8 mouse cellular contexts compared by ENCODE assay signal in genomic region chr9:106475663-106476001, GRCm38 (mm10). TPM values are rescaled to one million over a fixed set of nuclear protein-coding genes. Genes with fewer than 3 reads are reported as not detected.
A peak's percentile ranks its signal among the peaks of the same experiment; 100 is the strongest.
DNase-seq lines count a peak whose midpoint lies in the region; ATAC-seq and TF ChIP-seq lines count a peak whose summit lies in the region.

TSS of gene Rrp9 (plus strand) at chr9:106475963.

- peaks cover 87% of the 10 kb centered on the region for H3K4me1 ChIP-seq in E14TG2a.4 (replicated peaks; ENCODE audit: low read depth, low read length)
- H3K4me1 ChIP-seq in embryonic facial prominence, embryonic 14.5 days (ENCODE audit: control insufficient read depth, insufficient read depth, low read length) = peaks cover 10% of the 10 kb centered on the region
- H3K4me1 ChIP-seq in heart, embryonic 16.5 days (ENCODE audit: control insufficient read depth, insufficient read depth, low read length) = peaks cover 27% of the 10 kb centered on the region
- H3K4me1 ChIP-seq in midbrain, embryonic 10.5 days = peaks cover 72% of the 10 kb centered on the region

- no peak for ATAC-seq in embryonic facial prominence, embryonic 14.5 days (ENCODE audit: low read depth)
- no peak for ATAC-seq in heart, embryonic 16.5 days (replicated peaks; ENCODE audit: extremely low read depth, insufficient read depth, low FRiP score)

- H3K4me2 ChIP-seq in embryonic facial prominence, embryonic 14.5 days (ENCODE audit: low read depth, low read length) = peak within 1 kb of the TSS; percentile 92
- peak within 1 kb of the TSS; percentile 63 for H3K4me2 ChIP-seq in heart, embryonic 16.5 days (ENCODE audit: low read depth, low read length)

- peak within 1 kb of the TSS; percentile 76 for H3K27ac ChIP-seq in embryonic facial prominence, embryonic 14.5 days (replicated peaks; ENCODE audit: low read depth, low read length)
- H3K27ac ChIP-seq in heart, embryonic 16.5 days (ENCODE audit: low read length) = peak within 1 kb of the TSS; percentile 78
- peak within 1 kb of the TSS; percentile 84 for H3K27ac ChIP-seq in midbrain, embryonic 10.5 days (replicated peaks)

- DNase-seq in heart, adult 18-20 months = no peak
- no peak for DNase-seq in heart, adult 11 months
- no peak for DNase-seq in embryonic facial prominence, embryonic 14.5 days (ENCODE audit: low spot score)
- DNase-seq in layer of hippocampus, postnatal 25 days (ENCODE audit: extremely low spot score in 1 of 2, low spot score in 1 of 2) = peak in 1 of 2 experiments; percentile 3
- no peak for DNase-seq in midbrain, embryonic 10.5 days (ENCODE audit: low spot score)
- no peak for DNase-seq in spleen, postnatal 36 days (ENCODE audit: low spot score in 2 of 2)

- H3K9ac ChIP-seq in embryonic facial prominence, embryonic 14.5 days (ENCODE audit: low read depth, low read length) = peak within 1 kb of the TSS; percentile 39
- H3K9ac ChIP-seq in heart, embryonic 16.5 days (ENCODE audit: low read length) = peak within 1 kb of the TSS; percentile 64

- no peaks in the 10 kb centered on the region for H3K9me3 ChIP-seq in E14TG2a.4 (ENCODE audit: low read length)
- H3K9me3 ChIP-seq in embryonic facial prominence, embryonic 14.5 days (ENCODE audit: control insufficient read depth, low read length) = no peaks in the 10 kb centered on the region
- H3K9me3 ChIP-seq in heart, embryonic 16.5 days (replicated peaks; ENCODE audit: control insufficient read depth, low read length) = no peaks in the 10 kb centered on the region
- H3K9me3 ChIP-seq in midbrain, embryonic 10.5 days (replicated peaks) = no peaks in the 10 kb centered on the region

- peaks cover 21% of the 10 kb centered on the region for H3K36me3 ChIP-seq in E14TG2a.4 (ENCODE audit: insufficient read depth, low read length)
- H3K36me3 ChIP-seq in embryonic facial prominence, embryonic 14.5 days (ENCODE audit: control insufficient read depth, insufficient read depth, low read length) = 0 out of 2 replicates have a peak, but pooled peaks cover 10% of the 10 kb centered on the region
- peaks cover 2% of the 10 kb centered on the region; the same call in 1 of the 2 replicates for H3K36me3 ChIP-seq in heart, embryonic 16.5 days (ENCODE audit: control insufficient read depth, insufficient read depth)
- peaks cover 18% of the 10 kb centered on the region for H3K36me3 ChIP-seq in midbrain, embryonic 10.5 days

- 86% methylated on average over 10 of the region's 10 CpGs for WGBS in embryonic facial prominence, embryonic 14.5 days
- 80% methylated on average over 10 of the region's 10 CpGs for WGBS in heart, embryonic 16.5 days
- WGBS in midbrain, embryonic 10.5 days = 92% methylated on average over 10 of the region's 10 CpGs

- H3K27me3 ChIP-seq in E14TG2a.4 (ENCODE audit: insufficient read depth, low read length) = no peaks in the 10 kb centered on the region
- no peaks in the 10 kb centered on the region for H3K27me3 ChIP-seq in embryonic facial prominence, embryonic 14.5 days (replicated peaks; ENCODE audit: control insufficient read depth, insufficient read depth, low read length)
- H3K27me3 ChIP-seq in heart, embryonic 16.5 days (ENCODE audit: control insufficient read depth, insufficient read depth, low read length) = no peaks in the 10 kb centered on the region
- H3K27me3 ChIP-seq in midbrain, embryonic 10.5 days (ENCODE audit: low read depth, poor library complexity, severe bottlenecking) = peaks cover 14% of the 10 kb centered on the region

- no peak for TF ChIP-seq CTCF in E14TG2a.4 (conservative IDR thresholded peaks at IDR 0.05; ENCODE audit: low read length)

- peak within 1 kb of the TSS; percentile 52 for H3K4me3 ChIP-seq in E14TG2a.4 (replicated peaks; ENCODE audit: low read length)
- peak within 1 kb of the TSS; percentile 74 for H3K4me3 ChIP-seq in embryonic facial prominence, embryonic 14.5 days (ENCODE audit: low read depth, low read length)
- peak within 1 kb of the TSS; percentile 34 for H3K4me3 ChIP-seq in heart, embryonic 16.5 days (ENCODE audit: low read length)
- peak within 1 kb of the TSS; percentile 84 for H3K4me3 ChIP-seq in midbrain, embryonic 10.5 days

RNA-seq across cellular contexts. Expression of gene Rrp9, which starts in this region (rescaled TPM):
- total RNA-seq in heart, adult 18-20 months (2021) = 10 to 100 TPM; 21.3 to 26.3 TPM
- 35.0 and 43.5 TPM in 2 replicates for polyA plus RNA-seq in embryonic facial prominence, embryonic 14.5 days (2014; fragmentation: Nextera tagmentation; extraction: Ambion mirVana)
- polyA plus RNA-seq in heart, embryonic 16.5 days (2015; fragmentation: Nextera tagmentation; extraction: Ambion mirVana) = 29.6 and 31.8 TPM in 2 replicates
- 10 to 100 TPM; 30.9 to 34.9 TPM for total RNA-seq in layer of hippocampus, postnatal 25 days (2021)
- polyA plus RNA-seq in midbrain, embryonic 10.5 days (2016; fragmentation: Nextera tagmentation; extraction: Ambion mirVana) = 69.9 and 74.9 TPM in 2 replicates

Comparison
In these comparisons a context has a peak if more than half of its experiments do, and no peak if none do; other contexts are left out.
1. H3K4me3 ChIP-seq: peak in every context shown above with its lines; median percentile 84 in midbrain, embryonic 10.5 days; 74 in embryonic facial prominence, embryonic 14.5 days; 52 in E14TG2a.4; 34 in heart, embryonic 16.5 days.